Mouse (Mus musculus) heart, postnatal 0 days (tissue): ENCODE measurements at regions not wholly inside any gene's neighbourhood (a gene's known extent, or its start where the extent isn't known, plus 50 kb on each side); places are given as distances from the start of the nearest gene placed in this dataset.

ENCODE experiments used
- ATAC-seq: fragments of 200-750 bp; cut with Nextera tagmentation; 2 replicates; pipeline ENCODE4 v1.8.0; 2017; ENCODE audit warnings: low read depth, moderate number of reproducible peaks, moderate library complexity; ENCODE audit not compliant: insufficient read depth
- DNase-seq: peaks from one replicate; pipeline ENCODE4 v3.0.0-alpha.2; 2016; ENCODE audit warnings: low spot score
- H3K27ac ChIP-seq: fragments of 300-500 bp; sonication (generic); 2 replicates; pipeline ENCODE4 v1.5.1; 2014; ENCODE audit warnings: low read depth, mild to moderate bottlenecking
- H3K27me3 ChIP-seq: fragments of 300-500 bp; sonication (generic); 2 replicates; pipeline ENCODE4 v1.6.1; 2014; ENCODE audit warnings: low read length, mixed read lengths; ENCODE audit not compliant: control insufficient read depth, insufficient read depth
- H3K36me3 ChIP-seq: fragments of 300-500 bp; sonication (generic); replicated peaks from 2 replicates; pipeline ENCODE4 v1.6.1; 2014; ENCODE audit warnings: low read length, mixed read lengths; ENCODE audit not compliant: control insufficient read depth, insufficient read depth
- H3K4me1 ChIP-seq: fragments of 300-500 bp; sonication (generic); 2 replicates; pipeline ENCODE4 v1.6.1; 2014; ENCODE audit warnings: antibody characterized with exemption; ENCODE audit not compliant: control insufficient read depth, insufficient read depth
- H3K4me2 ChIP-seq: fragments of 300-500 bp; sonication (generic); 2 replicates; pipeline ENCODE4 v1.6.1; 2014; ENCODE audit warnings: low read depth, mild to moderate bottlenecking, low read length, moderate library complexity
- H3K4me3 ChIP-seq: fragments of 300-500 bp; sonication (generic); 2 replicates; pipeline ENCODE4 v1.5.1; 2014; ENCODE audit warnings: low read depth, low read length
- H3K9ac ChIP-seq: fragments of 300-500 bp; sonication (generic); replicated peaks from 2 replicates; pipeline ENCODE4 v1.6.1; 2014; ENCODE audit warnings: low read depth, low read length, mixed read lengths
- H3K9me3 ChIP-seq: fragments of 300-500 bp; sonication (generic); replicated peaks from 2 replicates; pipeline ENCODE4 v1.6.1; 2016; ENCODE audit warnings: low read length; ENCODE audit not compliant: control insufficient read depth
- CTCF ChIP-seq: IDR thresholded peaks from 2 replicates; pipeline ENCODE4 v1.5.1; 2016; ENCODE audit warnings: antibody characterized with exemption, control low read depth, low read depth
- EP300 ChIP-seq: IDR thresholded peaks from 2 replicates; pipeline ENCODE4 v1.6.1; 2016; ENCODE audit warnings: antibody characterized with exemption, low read depth
- WGBS: fragments of 180-500 bp; shearing (Covaris S2); extraction: QIAGEN DNeasy Blood & Tissue Kit; methylation state at CpG from one replicate; pipeline ENCODE4 v1.1.7; 2014; 5-methylcytosine and 5-hydroxymethylcytosine counted together

- no peak for ATAC-seq
- Histone ChIP-seq H3K4me1 (no peaks in the 10 kb centered on the region), H3K4me3 (no peak overlapping the region), H3K36me3 (no peaks in the 10 kb centered on the region), H3K9me3 (no peaks in the 10 kb centered on the region), H3K4me2 (no peak overlapping the region), H3K27ac (no peak overlapping the region), H3K27me3 (no peaks in the 10 kb centered on the region), H3K9ac (no peak overlapping the region)
- WGBS: 85% methylated on average over 7 of the region's 7 CpGs
- no peak for DNase-seq
- TF ChIP-seq EP300: no peak
Observed at GRCm38 (mm10) chr13:78500551-78500950, 301.0 kb upstream of the Nr2f1 start.

GRCm38 (mm10) chr13:78483760-78484357, 284.3 kb upstream of the Nr2f1 start:
- no peaks in the 10 kb centered on the region for H3K9me3 ChIP-seq
- no peaks in the 10 kb centered on the region for H3K36me3 ChIP-seq
- peak overlapping the region; percentile 19 for H3K4me3 ChIP-seq
- H3K4me2 ChIP-seq: peak overlapping the region; percentile 40; the same call in 1 of the 2 replicates
- no peak overlapping the region for H3K9ac ChIP-seq
- H3K27me3 ChIP-seq: no peaks in the 10 kb centered on the region
- no peak overlapping the region for H3K27ac ChIP-seq
- H3K4me1 ChIP-seq: no peaks in the 10 kb centered on the region; the same call in 1 of the 2 replicates
- TF ChIP-seq EP300 (no peak), CTCF (no peak)
- 31% methylated on average over 2 of the region's 2 CpGs for WGBS
- no peak for ATAC-seq
- no peak for DNase-seq

- Histone ChIP-seq H3K36me3 (no peaks in the 10 kb centered on the region), H3K27me3 (no peaks in the 10 kb centered on the region), H3K9me3 (no peaks in the 10 kb centered on the region), H3K27ac (no peak overlapping the region), H3K4me3 (peak overlapping the region; percentile 19), H3K4me1 (no peaks in the 10 kb centered on the region; the same call in 1 of the 2 replicates), H3K4me2 (peak overlapping the region; percentile 40), H3K9ac (no peak overlapping the region)
- DNase-seq (peak; percentile 71), ATAC-seq (peak; percentile 81)
- TF ChIP-seq CTCF (no peak), EP300 (peak; percentile 45; the same call in 1 of the 2 replicates)
- 22% methylated on average over 9 of the region's 9 CpGs for WGBS
Observed at GRCm38 (mm10) chr13:78482929-78483759, 283.6 kb upstream of the Nr2f1 start.

GRCm38 (mm10) chr13:78451333-78452070, 251.9 kb upstream of the Nr2f1 start:
- Histone ChIP-seq H3K4me3 (no peak overlapping the region), H3K27ac (no peak overlapping the region), H3K9ac (no peak overlapping the region), H3K4me2 (no peak overlapping the region), H3K9me3 (no peaks in the 10 kb centered on the region), H3K36me3 (no peaks in the 10 kb centered on the region), H3K27me3 (no peaks in the 10 kb centered on the region), H3K4me1 (no peaks in the 10 kb centered on the region)
- WGBS: 84% methylated on average over 2 of the region's 2 CpGs
- DNase-seq (no peak), ATAC-seq (no peak)
- TF ChIP-seq EP300: no peak
- TF ChIP-seq CTCF: no peak

GRCm38 (mm10) chr13:78446726-78447031, 247.1 kb upstream of the Nr2f1 start:
- Histone ChIP-seq H3K36me3 (no peaks in the 10 kb centered on the region), H3K4me1 (no peaks in the 10 kb centered on the region), H3K9me3 (no peaks in the 10 kb centered on the region), H3K9ac (no peak overlapping the region), H3K4me3 (no peak overlapping the region), H3K27me3 (no peaks in the 10 kb centered on the region), H3K4me2 (no peak overlapping the region), H3K27ac (no peak overlapping the region)
- TF ChIP-seq CTCF: no peak
- no peak for TF ChIP-seq EP300
- ATAC-seq (no peak), DNase-seq (no peak)
- WGBS: 80% methylated on average over 5 of the region's 5 CpGs
